Mouse (Mus musculus): ENCODE data around the gene Slc1a3. TPM values are rescaled to one million over a fixed set of nuclear protein-coding genes. Genes with fewer than 3 reads are reported as not detected.

Slc1a3 gene
- polyA plus RNA-seq, 1 experiment from 2014 or later, result 24.1 TPM

Other genes starting within 250 kb of the Slc1a3 start
- not detected in 2 replicates for gene Gm2310, start 190.8 kb downstream of the Slc1a3 start, polyA plus RNA-seq (2016; fragmentation: Nextera tagmentation; extraction: Ambion mirVana)